Mouse (Mus musculus) lung, adult 2 months (tissue): Measurements from ENCODE around the gene Nos1ap.

ENCODE experiments used
- CTCF ChIP-seq: fragments of 200-500 bp; IDR thresholded peaks from 2 replicates; pipeline ENCODE4 v1.5.1; 2011; ENCODE audit warnings: mild to moderate bottlenecking, low read length, control low read depth; ENCODE audit not compliant: insufficient read depth
- POLR2A ChIP-seq: fragments of 200-500 bp; IDR thresholded peaks from 2 replicates; pipeline ENCODE4 v1.6.1; 2011; ENCODE audit warnings: low read depth, mild to moderate bottlenecking, control low read depth, low read length, borderline replicate concordance; ENCODE audit errors: extremely low read depth

- TF ChIP-seq CTCF (no peak), POLR2A (no peak)
Measured at GRCm38 (mm10) chr1:170510595-170511240, 78.9 kb downstream of the Nos1ap start.
